Mouse (Mus musculus): ENCODE measurements around the gene Ebf1. TPM values are rescaled to one million over a fixed set of nuclear protein-coding genes. Genes with fewer than 3 reads are reported as not detected.

The Ebf1 gene
- polyA plus RNA-seq, 1 experiment from 2014 or later = 5.0 TPM

GRCm38 (mm10) chr11:45003716-45004437 is 386.8 kb downstream of the Ebf1 start:
- ATAC-seq = no peak
- no peak for DNase-seq
- H3K36me3 ChIP-seq (replicated peaks; ENCODE audit: insufficient read depth, low read length) = no peaks in the 10 kb centered on the region
- H3K4me3 ChIP-seq (ENCODE audit: low read depth, low read length) = no peak overlapping the region
- no peaks in the 10 kb centered on the region for H3K27me3 ChIP-seq (ENCODE audit: insufficient read depth, low read length)
- H3K4me1 ChIP-seq (ENCODE audit: insufficient read depth) = no peaks in the 10 kb centered on the region
- H3K9ac ChIP-seq (replicated peaks) = no peak overlapping the region
- TF ChIP-seq CTCF (IDR thresholded peaks at IDR 0.05; ENCODE audit: low read depth) = no peak
- no peak for TF ChIP-seq EP300 (IDR thresholded peaks at IDR 0.05; ENCODE audit: low read depth)
- H3K9me3 ChIP-seq (ENCODE audit: low read length) = no peaks in the 10 kb centered on the region
- no peak overlapping the region for H3K4me2 ChIP-seq (ENCODE audit: low read depth, low read length)
- H3K27ac ChIP-seq (ENCODE audit: low read depth) = no peak overlapping the region
- 62% methylated on average over 9 of the region's 9 CpGs for WGBS (ENCODE audit: insufficient replicate concordance)

DNA sequence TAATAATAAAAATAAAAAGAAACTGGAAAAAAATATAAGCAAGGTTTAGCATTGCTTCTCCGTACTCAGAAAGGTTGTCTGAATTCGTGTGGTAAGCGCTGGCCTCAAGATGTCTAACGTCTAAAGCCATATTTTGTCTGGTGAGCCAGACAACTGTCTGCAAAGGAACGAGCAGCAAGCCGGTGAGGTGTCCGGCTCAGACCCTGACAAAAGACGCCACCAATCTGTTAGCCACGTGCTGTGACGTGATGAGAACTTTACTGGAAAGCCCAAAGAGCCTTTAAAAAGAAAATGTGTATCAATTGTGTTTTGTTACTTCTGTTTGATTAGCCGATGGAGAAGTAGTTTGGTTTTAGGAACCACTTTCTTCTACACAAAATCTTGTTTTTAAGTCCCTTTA is 390.2 kb downstream of the Ebf1 start:
- Histone ChIP-seq H3K27ac (ENCODE audit: low read depth) (no peak overlapping the region), H3K4me3 (ENCODE audit: low read depth, low read length) (no peak overlapping the region), H3K4me2 (ENCODE audit: low read depth, low read length) (no peak overlapping the region), H3K9me3 (ENCODE audit: low read length) (no peaks in the 10 kb centered on the region), H3K36me3 (replicated peaks; ENCODE audit: insufficient read depth, low read length) (no peaks in the 10 kb centered on the region), H3K27me3 (ENCODE audit: insufficient read depth, low read length) (no peaks in the 10 kb centered on the region), H3K9ac (replicated peaks) (no peak overlapping the region), H3K4me1 (ENCODE audit: insufficient read depth) (no peaks in the 10 kb centered on the region)
- DNase-seq (no peak), ATAC-seq (no peak)
- 82% methylated on average over 11 of the region's 11 CpGs for WGBS (ENCODE audit: insufficient replicate concordance)
- no peak for TF ChIP-seq CTCF (IDR thresholded peaks at IDR 0.05; ENCODE audit: low read depth)
- TF ChIP-seq EP300 (IDR thresholded peaks at IDR 0.05; ENCODE audit: low read depth) = no peak

DNA sequence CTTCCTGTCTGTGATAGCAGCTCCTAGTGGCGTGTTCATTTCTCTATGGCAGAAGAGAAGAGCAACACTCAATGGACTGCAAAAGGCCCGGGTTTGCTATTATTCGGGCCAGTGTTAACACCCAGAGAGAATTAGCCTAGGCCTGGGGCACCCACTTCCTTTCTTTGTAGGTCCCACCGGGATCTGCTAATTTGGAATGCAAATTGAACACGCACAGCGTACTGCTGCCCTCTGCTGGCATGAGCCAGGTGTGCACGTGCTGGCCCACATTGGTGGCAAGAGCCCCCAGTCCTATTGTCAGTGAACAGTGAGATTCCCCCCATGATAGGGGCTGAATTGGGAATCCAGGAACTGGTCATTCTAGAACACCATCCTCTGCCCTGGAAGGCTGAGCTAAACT is 391.0 kb downstream of the Ebf1 start:
- Histone ChIP-seq H3K4me3 (ENCODE audit: low read depth, low read length) (no peak overlapping the region), H3K4me1 (ENCODE audit: insufficient read depth) (no peaks in the 10 kb centered on the region), H3K27ac (ENCODE audit: low read depth) (no peak overlapping the region), H3K36me3 (replicated peaks; ENCODE audit: insufficient read depth, low read length) (no peaks in the 10 kb centered on the region), H3K4me2 (ENCODE audit: low read depth, low read length) (peak overlapping the region; percentile 55), H3K9ac (replicated peaks) (no peak overlapping the region), H3K27me3 (ENCODE audit: insufficient read depth, low read length) (no peaks in the 10 kb centered on the region), H3K9me3 (ENCODE audit: low read length) (no peaks in the 10 kb centered on the region)
- TF ChIP-seq EP300 (IDR thresholded peaks at IDR 0.05; ENCODE audit: low read depth) (no peak), CTCF (IDR thresholded peaks at IDR 0.05; ENCODE audit: low read depth) (peak; percentile 94)
- ATAC-seq (no peak), DNase-seq (peak; percentile 84)
- WGBS (ENCODE audit: insufficient replicate concordance) = 2% methylated on average over 7 of the region's 7 CpGs

GRCm38 (mm10) chr11:45008760-45009159 is 391.6 kb downstream of the Ebf1 start:
- TF ChIP-seq EP300 (IDR thresholded peaks at IDR 0.05; ENCODE audit: low read depth) = no peak
- no peak for TF ChIP-seq CTCF (IDR thresholded peaks at IDR 0.05; ENCODE audit: low read depth)
- H3K27me3 ChIP-seq (ENCODE audit: insufficient read depth, low read length) = no peaks in the 10 kb centered on the region
- no peak overlapping the region for H3K9ac ChIP-seq (replicated peaks)
- no peaks in the 10 kb centered on the region for H3K4me1 ChIP-seq (ENCODE audit: insufficient read depth)
- H3K4me2 ChIP-seq (ENCODE audit: low read depth, low read length) = no peak overlapping the region
- H3K36me3 ChIP-seq (replicated peaks; ENCODE audit: insufficient read depth, low read length) = no peaks in the 10 kb centered on the region
- 77% methylated on average over 5 of the region's 5 CpGs for WGBS (ENCODE audit: insufficient replicate concordance)
- H3K9me3 ChIP-seq (ENCODE audit: low read length) = no peaks in the 10 kb centered on the region
- DNase-seq = no peak
- H3K27ac ChIP-seq (ENCODE audit: low read depth) = no peak overlapping the region
- H3K4me3 ChIP-seq (ENCODE audit: low read depth, low read length) = no peak overlapping the region
- ATAC-seq = no peak

GRCm38 (mm10) chr11:45012081-45012480 is 395.0 kb downstream of the Ebf1 start:
- WGBS (ENCODE audit: insufficient replicate concordance) = 59% methylated on average over 1 of the region's 1 CpGs
- no peak for TF ChIP-seq CTCF (IDR thresholded peaks at IDR 0.05; ENCODE audit: low read depth)
- TF ChIP-seq EP300 (IDR thresholded peaks at IDR 0.05; ENCODE audit: low read depth) = no peak
- no peak for DNase-seq

DNA sequence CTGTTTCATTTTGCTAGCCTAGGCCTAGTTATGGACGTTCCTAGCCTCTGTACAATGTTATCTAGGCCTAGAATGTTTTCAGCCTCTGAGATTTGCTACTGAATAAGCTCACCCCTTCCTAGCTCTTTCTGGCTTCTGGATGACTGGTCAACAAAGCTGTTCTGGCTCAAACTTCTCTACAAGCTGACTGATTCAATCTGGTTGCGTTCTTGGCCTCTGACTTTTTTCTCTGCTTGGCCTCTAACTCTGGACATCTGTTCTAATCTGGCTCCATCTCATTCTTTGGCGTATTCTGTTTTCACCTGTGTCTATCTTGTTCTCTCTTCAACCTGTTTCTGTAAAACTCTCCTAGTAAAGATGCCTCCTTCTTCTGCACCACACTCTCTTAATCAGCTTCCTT is 400.4 kb downstream of the Ebf1 start:
- DNase-seq (no peak), ATAC-seq (no peak)
- H3K27ac ChIP-seq (ENCODE audit: low read depth) = no peak overlapping the region
- no peaks in the 10 kb centered on the region for H3K4me1 ChIP-seq (ENCODE audit: insufficient read depth)
- H3K4me3 ChIP-seq (ENCODE audit: low read depth, low read length) = no peak overlapping the region
- H3K4me2 ChIP-seq (ENCODE audit: low read depth, low read length) = no peak overlapping the region
- TF ChIP-seq CTCF (IDR thresholded peaks at IDR 0.05; ENCODE audit: low read depth) (no peak), EP300 (IDR thresholded peaks at IDR 0.05; ENCODE audit: low read depth) (no peak)
- no peaks in the 10 kb centered on the region for H3K36me3 ChIP-seq (replicated peaks; ENCODE audit: insufficient read depth, low read length)
- no peak overlapping the region for H3K9ac ChIP-seq (replicated peaks)
- no peaks in the 10 kb centered on the region for H3K27me3 ChIP-seq (ENCODE audit: insufficient read depth, low read length)
- no peaks in the 10 kb centered on the region for H3K9me3 ChIP-seq (ENCODE audit: low read length)
- WGBS (ENCODE audit: insufficient replicate concordance) = 73% methylated on average over 3 of the region's 3 CpGs

More at GRCm38 (mm10) chr11:45012081-45012480, 395.0 kb downstream of the Ebf1 start:
- Histone ChIP-seq H3K36me3 (replicated peaks; ENCODE audit: insufficient read depth, low read length) (no peaks in the 10 kb centered on the region), H3K4me3 (ENCODE audit: low read depth, low read length) (no peak overlapping the region), H3K27ac (ENCODE audit: low read depth) (no peak overlapping the region), H3K4me1 (ENCODE audit: insufficient read depth) (no peaks in the 10 kb centered on the region), H3K9ac (replicated peaks) (no peak overlapping the region), H3K9me3 (ENCODE audit: low read length) (no peaks in the 10 kb centered on the region), H3K4me2 (ENCODE audit: low read depth, low read length) (no peak overlapping the region), H3K27me3 (ENCODE audit: insufficient read depth, low read length) (no peaks in the 10 kb centered on the region)
- no peak for ATAC-seq
